Mouse (Mus musculus) bone marrow macrophage, adult 2 months (primary cell): ENCODE data around the gene Zbtb16.

Experiments
- CTCF ChIP-seq: IDR thresholded peaks from 2 replicates; pipeline ENCODE4 v1.5.1; 2012; ENCODE audit warnings: low read depth, mild to moderate bottlenecking, low read length, moderate library complexity
- POLR2A ChIP-seq: IDR thresholded peaks from 2 replicates; pipeline ENCODE4 v1.6.1; 2012; ENCODE audit warnings: mild to moderate bottlenecking, low read depth, low read length, borderline replicate concordance

GRCm38 (mm10) chr9:48826377-48826889 lies 9.6 kb downstream of the Zbtb16 start:
- TF ChIP-seq CTCF (no peak), POLR2A (no peak)
